Mouse (Mus musculus) heart, embryonic 16.5 days (tissue): ENCODE results near the gene Mapk10. TPM values are rescaled to one million over a fixed set of nuclear protein-coding genes. Genes with fewer than 3 reads are reported as not detected.

Experiments
- ATAC-seq: fragments of 200-750 bp; cut with Nextera tagmentation; replicated peaks from 2 replicates; pipeline ENCODE4 v1.8.0; 2017; ENCODE audit warnings: moderate number of reproducible peaks; ENCODE audit not compliant: insufficient read depth, low FRiP score; ENCODE audit errors: extremely low read depth
- H3K27ac ChIP-seq: fragments of 300-500 bp; sonication (generic); 2 replicates; pipeline ENCODE4 v1.5.1; 2014; ENCODE audit warnings: mild to moderate bottlenecking, low read length, control low read depth, moderate library complexity
- H3K27me3 ChIP-seq: fragments of 300-500 bp; sonication (generic); 2 replicates; pipeline ENCODE4 v1.6.1; 2014; ENCODE audit warnings: low read length, mixed read lengths; ENCODE audit not compliant: control insufficient read depth, insufficient read depth
- H3K36me3 ChIP-seq: fragments of 300-500 bp; sonication (generic); 2 replicates; pipeline ENCODE4 v1.6.1; 2014; ENCODE audit not compliant: control insufficient read depth, insufficient read depth
- H3K4me1 ChIP-seq: fragments of 300-500 bp; sonication (generic); 2 replicates; pipeline ENCODE4 v1.6.1; 2014; ENCODE audit warnings: low read length, mixed read lengths; ENCODE audit not compliant: control insufficient read depth, insufficient read depth
- H3K4me2 ChIP-seq: fragments of 300-500 bp; sonication (generic); 2 replicates; pipeline ENCODE4 v1.6.1; 2014; ENCODE audit warnings: low read depth, mild to moderate bottlenecking, control low read depth, low read length
- H3K4me3 ChIP-seq: fragments of 300-500 bp; sonication (generic); 2 replicates; pipeline ENCODE4 v1.5.1; 2014; ENCODE audit warnings: mild to moderate bottlenecking, control low read depth, low read length
- H3K9ac ChIP-seq: fragments of 300-500 bp; sonication (generic); 2 replicates; pipeline ENCODE4 v1.6.1; 2014; ENCODE audit warnings: low read length, control low read depth
- H3K9me3 ChIP-seq: fragments of 300-500 bp; sonication (generic); replicated peaks from 2 replicates; pipeline ENCODE4 v1.6.1; 2016; ENCODE audit warnings: low read length; ENCODE audit not compliant: control insufficient read depth
- WGBS: fragments of 180-500 bp; shearing (Covaris S2); extraction: QIAGEN DNeasy Blood & Tissue Kit; methylation state at CpG from one replicate; pipeline ENCODE4 v1.1.7; 2014; 5-methylcytosine and 5-hydroxymethylcytosine counted together
- polyA plus RNA-seq: library from polyadenylated mRNA; unstranded; fragments of >200 nt; fragmentation: Nextera tagmentation; extraction: Ambion mirVana; gene quantifications from 2 replicates; pipeline ENCODE4 v1.2.1, GENCODE M21; 2015

Gene Mapk10
- polyA plus RNA-seq: 2.7 and 3.6 TPM in 2 replicates

- Histone ChIP-seq H3K4me1 (peaks cover 7% of the 10 kb centered on the region), H3K4me3 (peak within 1 kb of the TSS; percentile 32), H3K9ac (no peak within 1 kb of the TSS; the same call in 1 of the 2 replicates), H3K36me3 (no peaks in the 10 kb centered on the region), H3K27me3 (no peaks in the 10 kb centered on the region), H3K4me2 (peak within 1 kb of the TSS; percentile 62), H3K27ac (no peak within 1 kb of the TSS), H3K9me3 (0 out of 2 replicates have a peak, but pooled peaks cover 2% of the 10 kb centered on the region)
- 9% methylated on average over 16 of the region's 16 CpGs for WGBS
- ATAC-seq: peak; percentile 75
These were observed at the start of gene Mapk10 for GRCm38 (mm10) chr5:103211101-103211848. Gene Mapk10, minus strand, starts transcription at chr5:103211334.

GRCm38 (mm10) chr5:103256144-103256543 lies 45.0 kb upstream of the Mapk10 start:
- no peaks in the 10 kb centered on the region for H3K9me3 ChIP-seq
- ATAC-seq: no peak
- H3K36me3 ChIP-seq: no peaks in the 10 kb centered on the region
- H3K9ac ChIP-seq: no peak overlapping the region
- WGBS: 78% methylated on average over 5 of the region's 5 CpGs
- H3K27me3 ChIP-seq: no peaks in the 10 kb centered on the region
- H3K27ac ChIP-seq: no peak overlapping the region
- no peak overlapping the region for H3K4me3 ChIP-seq
- H3K4me2 ChIP-seq: no peak overlapping the region
- H3K4me1 ChIP-seq: no peaks in the 10 kb centered on the region

GRCm38 (mm10) chr5:103242430-103242829 lies 31.3 kb upstream of the Mapk10 start:
- H3K27me3 ChIP-seq: no peaks in the 10 kb centered on the region
- no peaks in the 10 kb centered on the region for H3K9me3 ChIP-seq
- H3K4me1 ChIP-seq: no peaks in the 10 kb centered on the region
- no peak overlapping the region for H3K4me2 ChIP-seq
- H3K36me3 ChIP-seq: no peaks in the 10 kb centered on the region
- H3K9ac ChIP-seq: no peak overlapping the region
- ATAC-seq: no peak
- no peak overlapping the region for H3K4me3 ChIP-seq
- H3K27ac ChIP-seq: no peak overlapping the region
- WGBS: 50% methylated on average over 1 of the region's 1 CpGs

GRCm38 (mm10) chr5:103231822-103232221 lies 20.7 kb upstream of the Mapk10 start:
- no peak overlapping the region for H3K4me2 ChIP-seq
- no peak overlapping the region for H3K27ac ChIP-seq
- H3K36me3 ChIP-seq: no peaks in the 10 kb centered on the region
- WGBS: 73% methylated on average over 4 of the region's 4 CpGs
- H3K9me3 ChIP-seq: no peaks in the 10 kb centered on the region
- no peak for ATAC-seq
- no peaks in the 10 kb centered on the region for H3K27me3 ChIP-seq
- H3K4me3 ChIP-seq: no peak overlapping the region
- no peak overlapping the region for H3K9ac ChIP-seq
- no peaks in the 10 kb centered on the region for H3K4me1 ChIP-seq

- Histone ChIP-seq H3K27me3 (no peaks in the 10 kb centered on the region), H3K9me3 (no peaks in the 10 kb centered on the region), H3K27ac (no peak overlapping the region), H3K4me2 (no peak overlapping the region), H3K4me1 (no peaks in the 10 kb centered on the region), H3K9ac (no peak overlapping the region), H3K4me3 (no peak overlapping the region), H3K36me3 (no peaks in the 10 kb centered on the region)
- 81% methylated on average over 5 of the region's 5 CpGs for WGBS
- ATAC-seq: no peak
These were observed 19.2 kb upstream of the Mapk10 start for GRCm38 (mm10) chr5:103230334-103230733.

- Histone ChIP-seq H3K4me3 (no peak overlapping the region), H3K9me3 (no peaks in the 10 kb centered on the region), H3K4me1 (no peaks in the 10 kb centered on the region), H3K9ac (no peak overlapping the region), H3K27me3 (no peaks in the 10 kb centered on the region), H3K27ac (no peak overlapping the region), H3K36me3 (no peaks in the 10 kb centered on the region), H3K4me2 (no peak overlapping the region)
- WGBS: 75% methylated on average over 3 of the region's 3 CpGs
- ATAC-seq: no peak
These were observed 18.2 kb upstream of the Mapk10 start for GRCm38 (mm10) chr5:103229321-103229720.

GRCm38 (mm10) chr5:103221997-103222396 lies 10.9 kb upstream of the Mapk10 start:
- Histone ChIP-seq H3K9ac (no peak overlapping the region), H3K9me3 (no peaks in the 10 kb centered on the region), H3K27me3 (no peaks in the 10 kb centered on the region), H3K4me1 (no peaks in the 10 kb centered on the region), H3K4me2 (no peak overlapping the region), H3K36me3 (no peaks in the 10 kb centered on the region), H3K27ac (no peak overlapping the region), H3K4me3 (no peak overlapping the region)
- WGBS: 25% methylated on average over 2 of the region's 2 CpGs
- no peak for ATAC-seq

GRCm38 (mm10) chr5:103210644-103211043 lies 490 bp downstream of the Mapk10 start:
- Histone ChIP-seq H3K9me3 (0 out of 2 replicates have a peak, but pooled peaks cover 2% of the 10 kb centered on the region), H3K36me3 (no peaks in the 10 kb centered on the region), H3K27me3 (no peaks in the 10 kb centered on the region), H3K9ac (no peak overlapping the region), H3K27ac (no peak overlapping the region), H3K4me3 (peak overlapping the region; percentile 32), H3K4me2 (peak overlapping the region; percentile 62), H3K4me1 (peaks cover 7% of the 10 kb centered on the region)
- 28% methylated on average over 6 of the region's 6 CpGs for WGBS
- ATAC-seq: no peak

- Histone ChIP-seq H3K4me2 (peak overlapping the region; percentile 45), H3K9me3 (0 out of 2 replicates have a peak, but pooled peaks cover under 1% of the 10 kb centered on the region), H3K4me3 (no peak overlapping the region; the same call in 1 of the 2 replicates), H3K4me1 (peaks cover 7% of the 10 kb centered on the region), H3K27me3 (no peaks in the 10 kb centered on the region), H3K9ac (no peak overlapping the region), H3K36me3 (no peaks in the 10 kb centered on the region), H3K27ac (no peak overlapping the region)
- no peak for ATAC-seq
- WGBS: 51% methylated on average over 3 of the region's 3 CpGs
These were observed 1.1 kb downstream of the Mapk10 start for GRCm38 (mm10) chr5:103210018-103210417.
